Mouse (Mus musculus): ENCODE measurements around the gene Btf3.

Btf3 gene

DNA sequence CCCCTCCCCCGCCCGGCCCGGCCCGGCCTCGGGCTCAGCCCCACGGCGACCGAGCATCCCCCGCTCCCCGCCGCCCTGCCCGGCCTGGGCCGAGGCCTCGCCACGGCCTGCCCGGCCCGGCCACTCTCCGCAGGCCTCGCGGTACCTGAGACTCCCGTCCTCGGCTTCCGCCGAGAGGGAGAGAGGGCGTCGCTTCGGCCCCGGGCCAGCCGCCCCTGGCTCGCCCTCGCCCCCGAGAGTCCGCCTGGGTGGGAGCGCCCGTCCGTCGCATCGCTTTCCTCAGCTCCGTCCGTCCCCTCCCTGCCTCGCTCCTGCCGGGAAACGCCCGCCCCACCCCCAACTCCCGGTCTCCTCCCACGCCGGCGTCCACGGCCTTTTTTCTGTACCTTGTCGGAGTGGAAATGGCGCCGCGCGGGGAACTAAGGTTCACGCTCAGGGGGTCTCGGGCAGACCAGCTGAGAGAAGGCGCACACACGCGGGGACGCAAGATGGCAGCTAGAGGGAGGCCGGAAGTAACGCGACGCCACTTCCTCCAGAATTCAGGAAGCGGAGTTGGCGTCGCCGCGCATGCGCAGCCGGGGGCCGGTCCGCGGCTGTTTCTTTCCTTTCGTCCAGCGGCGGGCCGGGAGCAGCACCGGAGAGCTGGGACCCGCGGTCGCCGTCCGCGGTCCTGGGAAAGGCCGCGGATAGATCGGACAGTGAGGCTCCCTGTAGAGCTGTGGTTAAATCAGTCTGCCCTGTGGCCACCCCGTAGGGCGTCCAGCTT lies at the start of gene Btf3:
Gene Btf3 (minus strand): TSS at position 527 of the 766 bp plus-strand sequence.
- peak; percentile 96 for DNase-seq (ENCODE audit: low read depth, low spot score)

DNA sequence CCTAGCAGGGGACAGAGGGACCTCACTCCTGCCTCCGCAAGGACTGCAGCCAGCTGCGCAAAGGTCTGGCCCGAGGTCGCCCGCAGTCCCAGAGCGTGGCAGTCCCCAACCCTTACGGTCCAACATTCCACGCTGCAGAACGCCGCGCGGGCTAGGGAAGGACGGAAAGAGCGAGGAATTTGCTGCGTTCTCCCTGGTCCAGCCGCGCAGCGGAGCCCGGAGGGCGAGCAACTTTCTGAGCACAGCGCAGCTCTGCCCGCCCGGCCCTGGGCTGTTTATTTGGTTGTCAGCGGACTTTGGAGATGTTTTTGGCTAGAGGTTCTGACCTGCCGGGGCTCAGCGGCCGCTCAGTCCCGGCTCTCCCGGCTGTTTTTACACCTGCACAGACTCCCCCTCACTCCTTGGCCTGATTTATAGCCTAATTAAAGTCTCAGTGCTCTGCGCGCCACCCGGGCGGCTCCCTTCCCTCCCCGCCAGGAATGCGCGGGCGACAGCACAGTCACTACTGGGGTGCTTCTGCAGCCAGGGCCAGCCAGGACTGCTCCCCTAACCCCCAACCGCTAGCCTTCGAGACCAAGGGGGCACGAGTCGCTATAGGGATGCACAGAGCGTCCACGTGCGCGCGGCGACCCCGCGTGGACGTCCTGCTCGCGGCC lies 49.1 kb upstream of the Btf3 start:
- peak; percentile 78 for DNase-seq (ENCODE audit: low read depth, low spot score)

DNA sequence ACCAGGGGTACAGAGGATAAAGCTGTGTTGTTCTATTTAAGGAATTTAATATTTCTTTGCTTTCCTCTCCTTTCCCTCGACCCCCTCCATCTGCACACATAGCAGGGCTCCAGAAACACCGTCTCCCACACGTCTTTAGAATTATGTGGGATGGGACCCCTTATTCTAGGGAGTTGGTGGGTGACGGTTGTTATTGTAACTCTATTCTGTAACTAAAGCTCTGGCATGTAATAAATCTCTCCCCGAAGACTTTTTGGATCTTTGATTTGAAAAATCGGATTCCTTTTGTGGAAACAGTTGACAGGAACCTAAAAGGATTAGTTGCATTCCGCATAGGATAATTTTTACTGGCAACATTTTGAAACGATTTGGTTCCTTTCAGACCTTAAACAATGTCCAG lies 48.3 kb upstream of the Btf3 start:
- no peak for DNase-seq (ENCODE audit: low read depth, low spot score)

DNA sequence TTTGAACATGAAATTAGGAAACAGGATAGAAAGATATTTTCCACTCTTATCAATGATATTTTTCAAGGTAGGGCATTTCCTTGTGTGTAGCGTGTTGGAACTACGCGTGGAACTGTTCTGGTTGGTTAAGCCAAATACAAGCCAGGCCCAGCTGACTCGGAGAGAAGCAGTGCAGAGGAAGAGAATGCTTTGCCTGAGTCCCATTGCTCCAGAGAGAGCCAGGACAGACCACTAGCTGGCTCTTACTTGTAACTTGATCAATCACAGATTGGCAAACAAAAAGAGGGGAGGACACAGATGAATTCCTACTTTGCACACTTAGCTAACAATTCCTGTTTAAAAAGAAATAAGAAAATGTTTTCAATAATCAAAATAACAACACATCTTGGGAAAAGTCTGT lies 46.2 kb upstream of the Btf3 start:
- DNase-seq (ENCODE audit: low read depth, low spot score), result no peak

DNA sequence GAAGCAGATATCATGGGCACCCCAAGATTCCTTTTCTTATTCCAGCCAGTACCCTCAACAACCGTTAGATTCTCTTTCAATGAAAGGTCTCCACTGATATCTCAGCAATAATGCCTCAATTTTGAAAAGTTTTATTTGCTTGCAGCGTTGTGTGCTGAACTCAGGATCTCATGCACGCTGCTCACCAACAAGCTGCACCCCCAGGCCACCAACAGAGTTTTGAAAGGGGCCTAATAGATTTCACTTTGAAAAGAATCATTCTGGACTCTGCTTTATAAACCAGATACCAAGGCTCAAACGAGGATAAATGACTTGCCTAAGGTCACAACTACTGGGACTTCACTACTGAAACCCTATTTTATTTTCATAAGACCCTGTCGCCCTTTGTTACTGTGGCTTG lies 44.4 kb upstream of the Btf3 start:
- DNase-seq (ENCODE audit: low read depth, low spot score), result no peak

DNA sequence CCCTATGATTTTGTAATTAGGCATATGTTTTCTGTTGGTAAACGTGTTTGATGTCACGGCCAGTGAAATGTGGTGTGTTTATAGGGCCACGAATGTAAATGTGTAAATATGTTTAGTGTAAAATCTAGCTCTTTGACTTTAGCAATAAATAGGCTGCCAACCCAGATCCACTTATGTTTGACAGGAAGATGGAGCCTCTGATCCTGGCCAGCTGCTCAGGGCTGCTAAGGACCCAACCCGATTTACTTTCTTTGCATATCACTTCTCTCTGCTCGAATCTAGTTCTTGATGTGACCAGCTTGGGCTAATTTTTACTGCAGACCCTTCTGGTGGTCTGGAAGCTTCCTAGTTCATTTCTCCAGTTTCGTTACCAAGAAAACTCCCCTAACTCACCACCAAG lies 43.6 kb upstream of the Btf3 start:
- DNase-seq (ENCODE audit: low read depth, low spot score), result no peak

DNA sequence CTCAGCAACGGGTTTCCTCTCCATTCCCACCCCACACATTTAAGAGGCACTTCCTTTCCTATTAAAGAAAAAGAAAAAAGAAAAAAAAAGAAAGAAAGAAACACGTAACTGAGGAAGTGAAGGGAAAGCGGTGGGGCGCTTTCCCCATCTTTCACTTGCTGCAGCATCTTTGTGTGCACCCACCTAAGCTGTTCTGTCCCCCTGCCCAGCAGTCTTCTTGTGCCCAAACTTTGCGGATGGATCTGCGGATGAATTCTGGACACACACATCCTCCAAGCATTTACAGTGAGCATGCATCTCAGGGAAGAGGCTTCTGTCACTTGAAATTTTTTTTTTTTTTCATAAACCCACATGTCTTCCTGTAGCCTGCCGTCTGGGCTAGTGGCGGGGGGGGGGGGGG lies 42.5 kb upstream of the Btf3 start:
- no peak for DNase-seq (ENCODE audit: low read depth, low spot score)

DNA sequence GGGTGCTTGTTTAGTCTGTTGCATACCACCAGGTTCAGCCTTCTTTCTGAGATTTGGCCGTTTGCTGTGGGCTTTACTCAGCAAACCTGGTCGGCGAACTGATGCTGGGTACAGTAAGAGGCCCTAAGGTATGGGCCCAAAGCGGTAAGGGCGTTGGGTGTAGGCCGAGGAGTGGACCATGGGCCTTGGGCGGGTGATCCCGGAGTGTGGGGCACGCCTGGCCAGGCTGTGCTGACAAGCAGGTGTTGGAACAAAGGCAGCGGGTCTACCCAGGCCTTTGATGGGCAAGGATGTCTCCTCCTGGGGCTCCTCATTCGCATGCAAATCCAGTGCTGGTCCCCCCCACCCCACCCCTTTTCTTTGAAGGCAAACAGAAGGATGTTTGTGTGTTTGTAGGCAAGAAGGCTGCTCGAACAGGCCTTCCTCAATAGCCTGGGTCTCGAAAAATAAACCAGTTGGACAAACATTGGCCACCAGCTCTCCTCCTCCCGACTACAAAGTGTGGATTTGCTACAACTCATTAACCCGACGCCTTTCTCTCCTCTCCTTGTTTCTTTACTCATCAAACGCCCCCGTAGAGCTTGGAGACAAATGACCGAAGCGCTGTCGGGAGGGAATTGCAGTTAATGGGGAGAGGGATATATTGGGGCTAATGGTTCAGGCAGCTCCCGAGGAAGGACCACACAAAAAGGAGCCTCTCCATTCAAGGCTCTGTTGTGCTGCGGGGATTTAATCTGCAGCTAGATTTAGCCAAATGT lies 41.8 kb upstream of the Btf3 start:
- no peak for DNase-seq (ENCODE audit: low read depth, low spot score)

DNA sequence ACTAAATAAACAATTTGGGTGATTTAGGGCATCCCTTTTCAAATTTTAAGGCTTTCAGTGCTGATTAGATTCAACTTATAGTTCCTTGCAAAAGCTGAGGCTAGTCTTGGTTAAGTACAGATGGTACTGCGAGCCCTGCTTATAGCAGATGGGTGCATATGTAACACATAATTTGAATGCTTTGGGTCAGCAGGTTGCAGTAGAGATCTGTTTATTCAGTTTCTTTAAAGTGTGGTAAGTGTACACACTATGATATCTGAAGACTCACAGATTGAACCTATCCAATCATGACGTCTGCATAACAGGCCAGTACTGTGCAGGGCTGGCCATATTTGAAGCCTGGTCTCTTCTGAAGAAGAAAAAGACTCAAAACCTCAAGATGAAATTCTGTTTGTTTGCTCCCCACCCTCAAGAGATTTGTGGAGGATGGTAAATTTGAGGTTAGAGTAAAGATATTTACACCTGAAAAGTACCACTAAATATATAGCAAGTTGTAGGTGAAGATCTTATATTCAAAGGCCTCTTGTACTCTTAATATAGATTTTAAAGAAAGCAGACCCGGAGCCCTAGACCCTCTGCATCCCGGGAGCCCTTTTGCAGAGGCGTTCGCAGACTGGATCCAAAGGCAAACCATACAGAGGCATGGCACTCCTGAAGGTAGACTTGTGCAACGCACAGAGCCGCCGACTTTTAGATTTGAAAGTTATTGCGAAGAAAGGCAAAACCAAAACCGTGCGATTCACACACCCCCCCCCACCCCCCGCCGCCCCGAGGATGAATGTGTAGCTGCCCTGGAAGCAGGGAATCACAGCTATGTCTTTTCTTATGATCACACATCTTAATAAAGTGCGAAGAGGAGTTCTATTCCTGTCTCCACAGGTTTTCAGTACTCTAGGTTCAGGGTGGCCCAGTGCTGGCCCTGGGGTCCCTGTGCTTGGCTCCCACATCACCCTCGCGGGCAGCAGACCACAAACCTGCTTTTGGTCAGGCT lies 40.9 kb upstream of the Btf3 start:
- no peak for DNase-seq (ENCODE audit: low read depth, low spot score)

DNA sequence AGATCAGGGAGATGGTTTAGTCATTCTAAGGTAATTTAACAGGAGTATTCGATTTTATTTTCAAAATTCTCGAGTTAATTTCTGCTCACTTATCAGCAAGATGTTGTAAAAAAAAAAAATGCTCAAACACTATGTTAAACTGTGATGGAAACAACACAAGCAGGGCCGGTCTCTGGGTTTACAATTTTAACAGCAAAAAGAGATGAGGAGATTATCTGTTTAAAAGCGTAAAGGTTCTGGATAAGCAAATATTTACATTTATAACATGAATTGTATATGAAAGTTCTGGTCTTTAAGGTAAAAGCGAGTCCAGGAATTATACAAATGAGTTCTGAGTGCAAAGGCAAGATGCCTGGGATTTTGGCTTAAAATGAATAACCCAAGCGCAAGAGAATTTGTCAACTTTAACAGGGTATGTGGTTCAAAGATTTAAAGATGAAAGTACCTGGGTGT lies 40.2 kb upstream of the Btf3 start:
- no peak for DNase-seq (ENCODE audit: low read depth, low spot score)

DNA sequence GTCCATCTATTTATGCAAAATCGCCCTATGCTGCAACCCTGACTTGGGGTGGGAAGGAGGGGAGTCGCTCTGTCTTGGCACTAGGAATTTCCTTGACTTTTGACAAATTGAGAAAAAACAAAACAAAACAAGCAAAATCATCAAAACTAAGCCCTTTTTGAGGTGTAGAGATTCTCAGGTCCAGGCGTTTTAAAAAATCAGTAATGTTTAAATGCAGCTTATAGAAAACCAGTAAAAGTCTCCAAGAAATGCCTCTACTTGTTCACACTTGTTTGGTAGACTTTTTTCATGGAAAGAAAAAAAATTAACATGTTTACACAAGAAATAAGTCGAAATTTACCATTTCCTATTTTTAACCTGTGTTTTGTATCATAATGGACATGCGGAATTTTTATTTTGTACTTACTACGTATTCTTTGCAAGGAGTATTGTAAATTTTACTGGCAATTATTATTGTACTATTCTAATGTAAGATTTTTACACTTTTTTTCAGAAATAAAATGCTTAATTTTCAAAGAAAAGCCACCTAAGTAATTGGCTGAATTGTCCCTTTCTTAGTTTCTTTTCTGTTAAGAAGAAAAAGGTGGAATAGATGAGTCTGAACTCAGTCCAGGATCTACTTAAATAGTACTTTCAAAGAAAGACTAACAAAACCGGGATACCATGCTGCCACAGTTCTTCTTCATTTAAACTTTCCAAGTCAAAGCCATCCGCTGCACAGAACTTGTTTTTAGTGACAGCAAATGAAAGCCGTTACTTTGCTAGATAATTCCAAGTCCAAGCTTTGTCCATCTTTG lies 39.6 kb upstream of the Btf3 start:
- no peak for DNase-seq (ENCODE audit: low read depth, low spot score)

DNA sequence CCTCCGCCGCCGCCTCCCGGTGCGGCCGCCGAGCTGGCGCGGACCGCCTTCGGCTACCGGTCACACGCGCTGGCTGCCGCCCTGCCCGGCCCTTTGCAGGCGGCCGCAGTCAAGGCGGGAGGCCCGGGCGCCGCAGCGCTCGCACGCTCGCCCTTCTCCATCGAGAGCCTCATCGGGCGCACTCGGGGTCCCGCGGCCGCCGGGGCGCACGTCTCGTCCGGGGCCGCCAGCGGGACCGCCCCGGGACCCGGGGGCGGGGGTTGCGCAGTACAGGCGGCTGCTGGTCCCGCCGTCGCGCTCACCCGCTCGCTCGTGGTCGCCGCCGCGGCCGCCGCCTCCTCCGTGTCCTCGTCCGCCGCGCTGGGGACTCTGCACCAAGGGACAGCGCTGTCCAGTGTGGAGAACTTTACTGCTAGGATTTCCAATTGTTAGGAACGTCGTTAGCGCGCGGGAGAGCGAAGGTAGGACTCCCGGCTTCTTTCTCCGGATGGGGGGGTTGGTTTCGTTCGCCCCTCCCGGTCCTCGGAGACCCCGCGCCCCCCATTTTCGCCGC lies 38.8 kb upstream of the Btf3 start:
- no peak for DNase-seq (ENCODE audit: low read depth, low spot score)

DNA sequence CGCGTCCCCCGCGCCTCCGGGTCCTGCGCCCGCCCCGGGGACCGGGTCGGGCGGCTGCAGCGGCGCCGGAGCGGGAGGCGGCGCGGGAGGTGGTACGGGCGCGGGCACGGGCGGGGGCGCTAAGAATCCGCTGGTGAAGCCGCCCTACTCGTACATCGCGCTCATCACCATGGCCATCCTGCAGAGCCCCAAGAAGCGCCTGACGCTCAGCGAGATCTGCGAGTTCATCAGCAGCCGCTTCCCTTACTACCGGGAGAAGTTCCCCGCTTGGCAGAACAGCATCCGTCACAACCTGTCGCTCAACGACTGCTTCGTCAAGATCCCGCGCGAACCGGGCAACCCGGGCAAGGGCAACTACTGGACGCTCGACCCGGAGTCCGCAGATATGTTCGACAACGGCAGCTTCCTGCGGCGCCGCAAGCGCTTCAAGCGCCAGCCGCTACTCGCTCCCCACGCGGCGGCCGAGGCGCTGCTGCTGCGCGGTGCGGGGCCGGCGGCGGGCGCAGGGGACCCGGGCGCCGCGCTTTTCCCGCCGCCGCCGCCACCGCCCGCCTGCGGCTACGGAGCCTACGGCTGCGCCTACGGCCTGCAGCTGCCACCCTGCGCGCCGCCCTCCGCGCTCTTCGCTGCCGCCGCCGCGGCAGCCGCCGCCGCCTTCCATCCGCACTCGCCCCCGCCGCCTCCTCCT lies 38.2 kb upstream of the Btf3 start:
- peak; percentile 65 for DNase-seq (ENCODE audit: low read depth, low spot score)

DNA sequence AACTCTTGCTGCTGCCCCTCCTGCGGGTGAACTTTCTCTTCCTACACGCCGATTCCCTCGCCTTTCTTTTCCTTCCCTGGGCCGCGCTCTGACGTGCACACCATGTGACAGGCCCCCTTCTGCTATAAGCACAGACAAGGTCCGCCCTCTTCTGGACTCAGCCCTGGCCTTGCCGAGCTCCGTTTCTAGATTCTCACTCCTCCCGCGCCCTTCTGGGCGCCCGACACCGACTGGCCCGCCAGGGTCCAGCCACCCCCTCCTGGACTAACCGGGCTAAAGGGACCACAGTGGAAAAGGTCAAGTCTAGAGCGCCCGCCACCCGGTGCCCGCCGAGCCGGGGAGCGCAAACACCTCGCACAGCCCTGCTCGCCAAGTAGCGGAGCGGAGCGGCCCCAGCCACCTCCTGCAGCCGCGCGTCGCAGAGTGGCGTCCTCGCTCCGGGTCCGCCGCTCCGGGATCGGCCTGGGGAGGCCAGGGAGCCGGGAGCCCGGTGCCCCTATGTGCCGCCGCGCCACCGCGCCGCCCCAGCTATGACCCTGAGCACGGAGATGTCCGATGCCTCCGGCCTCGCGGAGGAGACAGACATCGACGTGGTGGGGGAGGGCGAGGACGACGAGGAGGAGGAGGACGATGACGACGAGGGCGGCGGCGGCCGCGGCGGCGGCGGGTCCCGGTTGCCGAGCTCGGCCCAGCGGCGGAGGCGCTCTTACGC lies 37.4 kb upstream of the Btf3 start, which contains the start of gene Foxd1:
Gene Foxd1 (plus strand): TSS at position 153 of the 712 bp plus-strand sequence.
- DNase-seq (ENCODE audit: low read depth, low spot score), result peak; percentile 90

DNA sequence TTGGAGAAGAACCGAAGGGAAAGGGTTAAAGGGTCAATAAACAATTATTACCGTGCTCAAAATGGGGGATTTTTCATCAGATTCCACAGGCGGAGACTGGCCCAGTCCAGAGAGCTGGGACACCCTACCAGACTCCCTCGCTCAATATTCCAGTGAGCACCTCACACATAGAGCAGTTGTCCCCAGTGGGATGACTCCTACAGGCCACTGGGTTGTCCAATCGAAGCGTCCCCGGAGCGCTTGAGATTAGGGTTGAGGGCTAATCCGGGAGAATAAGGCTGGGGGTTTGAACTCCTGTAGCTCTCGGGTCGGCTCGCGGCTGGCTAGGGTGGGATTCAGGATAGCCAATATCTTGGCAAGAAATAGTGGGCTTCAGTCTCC lies 36.9 kb upstream of the Btf3 start:
- no peak for DNase-seq (ENCODE audit: low read depth, low spot score)

DNA sequence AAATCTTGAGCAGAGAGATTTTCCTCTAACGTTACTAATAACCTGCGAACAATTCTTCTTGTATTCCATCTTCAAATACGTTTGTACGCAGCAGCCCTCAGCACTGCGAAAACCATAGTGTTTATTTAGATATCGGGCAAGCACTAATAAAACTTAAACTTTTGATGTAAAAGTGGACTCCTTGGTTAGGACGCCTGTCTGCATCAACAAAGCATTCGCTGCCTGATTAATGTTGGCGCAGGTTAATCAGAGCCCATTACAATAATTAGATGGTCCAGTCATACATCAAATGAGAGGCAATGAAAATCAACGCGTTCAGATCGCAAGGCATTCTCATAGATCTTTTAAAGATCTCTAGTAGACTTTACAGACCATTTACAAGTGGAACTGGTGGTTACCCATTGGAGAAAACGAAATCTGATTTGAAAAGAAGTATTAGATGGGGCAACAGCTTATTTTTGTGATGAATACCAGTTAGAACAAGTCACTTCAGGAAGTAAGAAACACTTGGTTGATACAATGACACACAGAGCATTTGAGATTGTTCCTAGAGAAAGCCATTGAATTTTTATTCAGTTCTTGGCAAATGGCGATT lies 35.7 kb upstream of the Btf3 start:
- no peak for DNase-seq (ENCODE audit: low read depth, low spot score)

DNA sequence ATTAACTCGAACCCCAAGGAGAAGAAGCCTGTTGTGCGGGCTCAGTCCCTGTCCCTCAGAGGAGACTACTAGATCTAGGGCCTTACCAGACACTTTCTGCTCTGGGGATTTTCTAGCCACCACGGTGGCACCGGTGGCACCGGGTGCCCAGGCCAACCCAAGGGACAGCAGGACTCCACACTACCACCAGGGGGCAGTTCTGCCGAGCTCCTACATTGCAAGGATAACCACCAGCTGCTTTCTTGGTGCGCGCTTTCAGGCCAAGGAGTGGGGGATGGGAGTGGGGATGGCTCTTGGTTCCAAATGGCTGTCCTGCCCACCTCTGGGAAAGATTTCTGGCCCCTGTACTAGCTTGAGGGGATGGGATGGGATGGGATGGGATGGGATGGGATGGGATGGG lies 34.7 kb upstream of the Btf3 start:
- DNase-seq (ENCODE audit: low read depth, low spot score), result peak; percentile 62

DNA sequence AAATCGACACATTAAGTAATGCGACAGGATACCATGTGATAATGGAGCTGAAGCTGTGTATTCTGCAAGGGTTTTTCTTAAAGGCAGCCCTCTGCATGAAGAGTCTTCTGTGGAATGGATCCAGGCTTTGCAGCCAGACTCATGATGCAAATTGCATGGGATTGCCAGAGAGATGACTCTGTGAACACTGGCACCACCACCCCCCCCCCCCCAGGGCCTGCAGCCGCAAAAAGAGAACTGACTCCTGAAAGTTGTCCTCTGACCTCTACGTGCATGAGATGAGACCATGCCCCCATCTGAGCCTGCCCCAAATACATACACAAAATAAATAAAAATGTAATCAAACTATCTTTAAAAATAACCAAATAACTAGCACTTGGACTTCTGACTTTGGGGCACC lies 32.7 kb upstream of the Btf3 start:
- no peak for DNase-seq (ENCODE audit: low read depth, low spot score)

DNA sequence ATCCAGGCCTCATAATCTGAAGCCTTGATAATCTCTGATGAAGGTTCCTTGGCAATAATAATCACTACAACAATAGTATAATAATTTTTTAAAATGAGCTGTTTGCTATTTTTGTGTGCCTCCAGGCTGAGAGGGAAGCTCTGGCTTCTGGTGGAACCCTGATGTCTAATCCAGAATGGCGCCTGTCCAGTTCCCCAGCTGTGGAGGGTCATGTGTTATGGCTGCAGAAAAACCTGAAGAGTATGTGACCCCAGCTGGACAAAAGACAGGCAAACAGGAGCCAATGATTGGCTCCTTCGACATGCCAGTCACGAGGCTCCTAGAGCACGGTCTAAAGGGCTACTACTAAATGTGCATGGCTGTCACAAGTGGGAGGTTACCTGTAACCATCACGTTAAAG lies 23.7 kb upstream of the Btf3 start:
- no peak for DNase-seq (ENCODE audit: low read depth, low spot score)
